Mouse (Mus musculus): ENCODE data around the gene Ap5s1.

The Ap5s1 gene

GRCm38 (mm10) chr2:131206778-131207177, at the start of gene Ap5s1:
Ap5s1 (plus strand) TSS chr2:131207078.
- DNase-seq (ENCODE audit: low read depth): peak; percentile 19

GRCm38 (mm10) chr2:131159491-131159910, 47.4 kb upstream of the Ap5s1 start:
- DNase-seq (ENCODE audit: low read depth): peak; percentile 57

- peak; percentile 99 for DNase-seq (ENCODE audit: low read depth)
These were observed 46.8 kb upstream of the Ap5s1 start, which contains the start of gene 1700037H04Rik for GRCm38 (mm10) chr2:131159938-131160581. 1700037H04Rik (minus strand) TSS chr2:131160081.

GRCm38 (mm10) chr2:131160671-131161111, 46.2 kb upstream of the Ap5s1 start:
- peak; percentile 76 for DNase-seq (ENCODE audit: low read depth)

- no peak for DNase-seq (ENCODE audit: low read depth)
These were observed 43.0 kb upstream of the Ap5s1 start for GRCm38 (mm10) chr2:131163924-131164323.

GRCm38 (mm10) chr2:131166172-131166571, 40.7 kb upstream of the Ap5s1 start:
- DNase-seq (ENCODE audit: low read depth): no peak

GRCm38 (mm10) chr2:131167984-131168383, 38.9 kb upstream of the Ap5s1 start:
- DNase-seq (ENCODE audit: low read depth): no peak

GRCm38 (mm10) chr2:131168914-131169313, 38.0 kb upstream of the Ap5s1 start:
- DNase-seq (ENCODE audit: low read depth): no peak

GRCm38 (mm10) chr2:131170936-131171335, 35.9 kb upstream of the Ap5s1 start:
- DNase-seq (ENCODE audit: low read depth): no peak

- DNase-seq (ENCODE audit: low read depth): no peak
These were observed 35.3 kb upstream of the Ap5s1 start for GRCm38 (mm10) chr2:131171401-131172104.

- no peak for DNase-seq (ENCODE audit: low read depth)
These were observed 34.6 kb upstream of the Ap5s1 start for GRCm38 (mm10) chr2:131172322-131172721.

GRCm38 (mm10) chr2:131174700-131175099, 32.2 kb upstream of the Ap5s1 start:
- peak; percentile 80 for DNase-seq (ENCODE audit: low read depth)

GRCm38 (mm10) chr2:131175286-131175944, 31.5 kb upstream of the Ap5s1 start:
- no peak for DNase-seq (ENCODE audit: low read depth)

- DNase-seq (ENCODE audit: low read depth): no peak
These were observed 31.0 kb upstream of the Ap5s1 start for GRCm38 (mm10) chr2:131175945-131176309.

- no peak for DNase-seq (ENCODE audit: low read depth)
These were observed 30.4 kb upstream of the Ap5s1 start for GRCm38 (mm10) chr2:131176491-131176890.

- no peak for DNase-seq (ENCODE audit: low read depth)
These were observed 28.9 kb upstream of the Ap5s1 start for GRCm38 (mm10) chr2:131177932-131178331.

GRCm38 (mm10) chr2:131178828-131179245, 28.0 kb upstream of the Ap5s1 start:
- peak; percentile 24 for DNase-seq (ENCODE audit: low read depth)

- peak; percentile 75 for DNase-seq (ENCODE audit: low read depth)
These were observed 27.5 kb upstream of the Ap5s1 start for GRCm38 (mm10) chr2:131179246-131179886.

GRCm38 (mm10) chr2:131179990-131180587, 26.8 kb upstream of the Ap5s1 start, which contains the start of gene Cenpb:
Cenpb (minus strand) TSS chr2:131180067.
- peak; percentile 75 for DNase-seq (ENCODE audit: low read depth)

- no peak for DNase-seq (ENCODE audit: low read depth)
These were observed 20.5 kb upstream of the Ap5s1 start for GRCm38 (mm10) chr2:131186343-131186742.

- DNase-seq (ENCODE audit: low read depth): peak; percentile 91
These were observed 19.9 kb upstream of the Ap5s1 start, which contains the start of the genes Cdc25b and Spef1 for GRCm38 (mm10) chr2:131186771-131187601. Cdc25b (plus strand) TSS chr2:131186949. Spef1 (minus strand) TSS chr2:131187282.

Data from 416B (cell line).